Mouse (Mus musculus): ENCODE data around the gene Hsd3b2.
"Not testable (repeated sequence)": the region's sequence is repeated elsewhere in the genome, so short reads cannot be mapped to it uniquely, and the experiment has no call there.

Hsd3b2 gene

DNA sequence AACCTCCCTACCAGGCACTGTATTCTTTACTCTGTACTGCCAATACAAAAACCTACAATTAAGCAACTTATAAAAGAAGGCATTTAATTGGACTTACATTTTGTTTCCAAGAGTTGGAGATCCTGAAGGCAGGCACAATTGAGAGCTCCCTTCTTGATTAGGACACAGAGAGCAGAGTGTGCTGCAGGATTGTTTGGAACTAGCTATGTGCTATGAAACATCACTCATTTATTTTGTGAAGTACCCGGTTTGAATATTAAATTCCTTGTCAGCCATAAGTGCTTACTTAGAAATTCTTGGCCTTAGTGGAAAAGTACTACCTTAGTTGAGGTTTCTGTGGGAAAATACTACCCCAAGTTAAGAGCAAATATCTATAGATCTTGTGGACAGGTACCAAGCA is at the start of gene Hsd3b2:
Gene Hsd3b2 (minus strand): TSS at position 168 of the 400 bp plus-strand sequence.
- no peak for DNase-seq

DNA sequence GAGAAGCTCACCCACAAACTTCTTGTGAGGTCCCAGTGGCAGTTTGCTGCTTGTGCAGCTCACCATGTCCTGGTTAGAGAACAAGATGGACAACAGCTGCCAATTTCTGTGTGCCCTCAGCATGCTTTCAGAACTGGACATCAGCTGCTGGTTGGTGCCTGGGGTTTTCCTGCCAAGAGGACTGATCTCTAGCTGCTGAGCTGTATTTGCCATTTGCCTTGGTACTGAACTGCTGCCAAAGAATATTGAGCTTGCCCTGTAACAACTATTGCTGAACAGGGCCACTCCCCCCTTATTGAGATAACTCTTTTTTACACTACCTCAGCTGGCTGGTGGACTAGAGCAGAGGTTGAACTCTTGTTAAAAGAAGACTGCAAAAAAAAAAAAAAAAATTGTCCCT is 39.8 kb upstream of the Hsd3b2 start:
- no peak for DNase-seq

DNA sequence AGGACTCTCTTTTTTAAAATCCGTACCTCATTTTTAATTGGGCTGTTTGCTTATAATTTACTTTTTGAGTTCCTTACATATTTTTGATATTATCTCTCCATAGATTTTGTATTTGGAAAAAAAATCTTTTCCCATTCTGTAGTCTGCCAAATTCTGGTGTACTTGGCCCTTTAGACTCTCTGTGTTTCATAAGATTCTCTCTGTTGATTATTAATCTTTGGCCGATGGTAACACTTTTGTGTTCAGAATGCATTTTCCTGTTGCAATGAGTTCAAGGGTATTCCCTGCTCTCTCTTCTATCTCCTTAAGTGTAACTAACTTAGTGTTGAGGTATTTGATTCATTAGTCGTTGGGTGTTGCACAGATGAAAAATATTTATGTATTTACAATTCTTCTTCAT is 32.5 kb upstream of the Hsd3b2 start:
- DNase-seq, result no peak

- DNase-seq, result no peak
Measured at GRCm38 (mm10) chr3:98752171-98752570, 27.8 kb upstream of the Hsd3b2 start.

GRCm38 (mm10) chr3:98741043-98741442 is 16.7 kb upstream of the Hsd3b2 start:
- not testable (repeated sequence) for DNase-seq

- DNase-seq, result no peak
Measured at GRCm38 (mm10) chr3:98734340-98734739, 10.0 kb upstream of the Hsd3b2 start.

DNA sequence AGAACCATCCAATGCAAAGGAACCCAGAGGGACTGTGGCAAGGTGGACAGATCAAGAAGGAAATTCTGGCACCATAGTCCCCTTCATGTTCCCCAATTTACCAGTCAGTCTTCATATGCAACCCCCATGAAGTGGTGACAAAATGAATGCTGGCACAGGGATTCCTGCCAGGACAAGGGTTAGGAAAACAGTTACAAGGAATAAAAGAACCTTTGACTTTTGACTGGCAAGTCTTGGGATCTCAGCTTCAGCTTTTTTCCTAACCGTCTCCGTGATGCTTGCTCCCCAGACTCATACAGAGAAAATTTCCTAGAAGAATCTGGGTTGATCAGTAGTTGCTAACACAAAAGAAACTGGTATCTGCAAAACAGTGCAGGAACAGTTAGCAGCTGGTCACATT is 9.4 kb upstream of the Hsd3b2 start:
- DNase-seq, result no peak

DNA sequence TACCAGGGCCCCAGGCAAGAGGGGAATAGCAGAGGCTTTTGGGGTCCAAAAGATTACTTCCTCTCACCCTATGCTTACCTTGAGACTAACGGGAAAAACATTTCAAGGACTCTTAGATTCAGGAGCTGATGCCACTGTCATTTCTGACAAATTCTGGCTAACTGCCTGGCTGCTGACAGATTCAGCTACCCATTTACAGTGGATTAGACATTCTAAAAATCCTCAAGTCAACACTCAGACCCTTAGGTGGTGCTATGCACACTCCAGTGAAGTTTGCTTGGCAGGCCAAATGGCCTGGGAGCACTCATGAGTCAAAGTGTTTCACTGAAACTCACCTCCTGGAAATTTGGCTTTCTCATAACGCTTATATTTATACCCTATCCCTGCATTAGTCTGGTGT is 1.9 kb upstream of the Hsd3b2 start:
- DNase-seq, result no peak

DNA sequence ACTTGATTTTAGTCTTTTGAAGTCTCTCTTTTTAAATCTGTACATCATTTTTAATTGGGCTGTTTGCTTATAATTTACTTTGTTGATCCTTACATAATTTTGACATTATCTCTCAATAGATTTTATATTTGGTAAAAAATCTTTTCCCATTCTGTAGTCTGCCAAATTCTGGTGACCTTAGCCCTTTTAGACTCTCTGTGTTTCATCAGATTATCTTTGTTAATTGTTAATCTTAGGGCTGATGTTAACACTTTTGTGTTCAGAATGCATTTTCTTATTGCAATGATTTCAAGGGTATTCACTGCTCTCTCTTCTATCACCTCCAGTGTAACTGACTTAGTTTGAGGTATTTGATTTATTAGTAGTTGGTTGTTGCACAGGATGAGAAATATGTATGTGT is 3.6 kb downstream of the Hsd3b2 start:
- DNase-seq, result no peak

GRCm38 (mm10) chr3:98682401-98682800 is 41.9 kb downstream of the Hsd3b2 start:
- no peak for DNase-seq

DNA sequence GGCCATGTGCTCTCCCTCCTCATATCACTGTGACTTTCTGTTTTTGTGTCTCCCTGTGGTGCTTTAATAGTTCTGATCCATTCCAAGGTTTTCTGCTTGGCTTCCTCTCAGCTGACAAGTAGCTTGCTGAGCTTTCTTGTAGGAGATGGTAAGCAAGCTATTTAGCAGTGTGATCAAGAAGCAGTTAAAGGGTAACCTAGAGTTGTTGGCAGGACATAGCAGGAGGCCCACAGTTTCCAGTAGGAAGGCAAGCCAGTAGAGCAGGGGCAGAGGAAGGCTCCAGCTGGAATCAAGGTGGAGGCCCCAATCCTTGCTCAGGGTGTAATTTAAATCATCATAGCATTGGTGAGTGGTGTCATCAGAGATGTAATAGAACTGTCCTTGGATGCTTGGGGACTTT is 43.6 kb downstream of the Hsd3b2 start:
- no peak for DNase-seq
